Mouse (Mus musculus): ENCODE results near the gene Rpf1.
A peak's percentile ranks its signal among the peaks of the same experiment; 100 is the strongest.

- TF ChIP-seq EP300 (IDR thresholded peaks at IDR 0.05; ENCODE audit: low read length) (no peak), CTCF (conservative IDR thresholded peaks at IDR 0.05 in 1 of 2, IDR thresholded peaks at IDR 0.05 in 1 of 2; ENCODE audit: low read depth in 2 of 2, low read length in 2 of 2) (peak in 1 of 2 experiments; percentile 38; a peak in 2 of 4 replicates), ZC3H11A (IDR thresholded peaks at IDR 0.05; ENCODE audit: low read depth, low read length) (no peak), MAFK (IDR thresholded peaks at IDR 0.05; ENCODE audit: insufficient replicate concordance, low read length) (no peak), POLR2A (IDR thresholded peaks at IDR 0.05; ENCODE audit: low read depth, low read length) (no peak)
Observed at GRCm38 (mm10) chr3:146520226-146520797, 917 bp downstream of the Rpf1 start.
